Mouse (Mus musculus) CD4-positive, CD25-positive, alpha-beta regulatory T cell, adult 4 months (primary cell): Measurements from ENCODE around the gene Olfr141. TPM values are rescaled to one million over a fixed set of nuclear protein-coding genes. Genes with fewer than 3 reads are reported as not detected.

Experiments
- ATAC-seq: one replicate; pipeline ENCODE4 v1.8.0; 2017
- polyA plus RNA-seq, 2 experiments: library from polyadenylated mRNA; unstranded; fragments of 100-300 nt; shearing (Covaris generic); gene quantifications; one replicate each; pipeline ENCODE4 v1.2.1; 2017

The Olfr141 gene
- polyA plus RNA-seq = not detected

- no peak for ATAC-seq
Observed at GRCm38 (mm10) chr2:86809918-86810317, at the start of gene Olfr141. Gene Olfr141, minus strand, starts transcription at chr2:86810018.

- no peak for ATAC-seq
Observed at GRCm38 (mm10) chr2:86851596-86851995, 41.8 kb upstream of the Olfr141 start, which contains the start of gene Olfr1095. Gene Olfr1095, minus strand, starts transcription at chr2:86851696.

- no peak for ATAC-seq
Observed at GRCm38 (mm10) chr2:86824363-86824762, 14.5 kb upstream of the Olfr141 start, which contains the start of gene Olfr1094. Gene Olfr1094, plus strand, starts transcription at chr2:86824663.

GRCm38 (mm10) chr2:86782179-86782578, 27.6 kb downstream of the Olfr141 start, which contains the start of gene Olfr1093:
Gene Olfr1093, plus strand, starts transcription at chr2:86782479.
- no peak for ATAC-seq

- no peak for ATAC-seq
Observed at GRCm38 (mm10) chr2:86761050-86761449, 48.8 kb downstream of the Olfr141 start.

GRCm38 (mm10) chr2:86758893-86759292, 50.9 kb downstream of the Olfr141 start, which contains the start of gene Olfr1090:
Gene Olfr1090, minus strand, starts transcription at chr2:86758993.
- no peak for ATAC-seq

Other genes starting within 250 kb of the Olfr141 start
- not detected for gene Olfr1082, start 211.1 kb downstream of the Olfr141 start, polyA plus RNA-seq
- gene Olfr1084, start 170.3 kb downstream of the Olfr141 start, polyA plus RNA-seq = not detected
- not detected for gene Olfr1085, start 148.0 kb downstream of the Olfr141 start, polyA plus RNA-seq
- not detected for gene Olfr1086, start 129.9 kb downstream of the Olfr141 start, polyA plus RNA-seq
- gene Olfr1087, start 111.6 kb downstream of the Olfr141 start, polyA plus RNA-seq = not detected
- gene Olfr1089, start 76.3 kb downstream of the Olfr141 start, polyA plus RNA-seq = not detected
- under 1 TPM in 1 of 2 experiments, not detected in 1; 0.15 TPM for gene Olfr1090, start 51.0 kb downstream of the Olfr141 start, polyA plus RNA-seq
- gene Olfr1093, start 27.5 kb downstream of the Olfr141 start, polyA plus RNA-seq = not detected
- gene Olfr1094, start 14.6 kb upstream of the Olfr141 start, polyA plus RNA-seq = not detected
- gene Olfr1095, start 41.7 kb upstream of the Olfr141 start, polyA plus RNA-seq = not detected
- not detected for gene Gm13723, start 64.8 kb upstream of the Olfr141 start, polyA plus RNA-seq
- gene Olfr1097, start 82.2 kb upstream of the Olfr141 start, polyA plus RNA-seq = not detected
- gene Olfr1098, start 114.5 kb upstream of the Olfr141 start, polyA plus RNA-seq = not detected
- not detected for gene Olfr1099, start 150.7 kb upstream of the Olfr141 start, polyA plus RNA-seq
- gene Olfr1100, start 169.9 kb upstream of the Olfr141 start, polyA plus RNA-seq = not detected
- gene Olfr1101, start 181.2 kb upstream of the Olfr141 start, polyA plus RNA-seq = not detected
- gene Olfr1102, start 188.4 kb upstream of the Olfr141 start, polyA plus RNA-seq = not detected
- not detected for gene Olfr1104, start 217.1 kb upstream of the Olfr141 start, polyA plus RNA-seq
- gene Olfr1105, start 226.5 kb upstream of the Olfr141 start, polyA plus RNA-seq = not detected
- gene Olfr1106, start 242.3 kb upstream of the Olfr141 start, polyA plus RNA-seq = not detected